Mouse (Mus musculus): ENCODE results near the gene Arih1. TPM values are rescaled to one million over a fixed set of nuclear protein-coding genes. Genes with fewer than 3 reads are reported as not detected.

Arih1 gene
- polyA plus RNA-seq (2012; ENCODE audit: insufficient read depth, insufficient read length, missing spikeins), result 38.9 and 39.7 TPM in 2 replicates

DNA sequence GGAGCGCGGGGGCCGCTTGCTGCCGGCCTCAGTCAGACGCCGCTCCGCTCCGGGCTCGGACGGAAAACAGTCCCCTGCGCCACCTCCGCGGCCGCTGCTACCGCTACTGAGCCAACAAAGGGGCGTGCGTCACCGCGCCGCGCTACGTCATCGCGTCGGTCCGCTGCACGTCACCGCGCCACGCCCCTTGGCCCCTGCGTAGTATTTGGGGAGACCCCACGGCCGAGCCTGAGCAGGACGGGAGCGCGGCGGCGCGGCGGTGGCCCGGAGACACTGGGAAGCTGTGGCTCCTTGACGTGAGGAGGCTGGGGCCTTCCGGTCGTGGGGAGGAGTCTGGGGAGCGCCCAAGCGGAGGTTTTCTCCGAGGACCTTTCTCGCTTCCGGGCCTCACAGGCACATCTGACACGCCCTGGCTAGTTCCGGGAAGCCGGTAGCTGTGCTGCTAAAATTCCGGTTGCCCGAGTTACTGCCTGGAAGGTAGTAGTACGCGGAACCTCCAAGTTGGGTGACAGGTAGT is at the start of gene Arih1:
Gene Arih1 (minus strand): TSS at position 70 of the 517 bp plus-strand sequence.
- H3K27ac ChIP-seq (replicated peaks; ENCODE audit: low read depth, low read length), result peak within 1 kb of the TSS; percentile 93
- peak within 1 kb of the TSS; percentile 95 for H3K4me3 ChIP-seq (ENCODE audit: insufficient read depth, low read depth, low read length)
- H3K4me1 ChIP-seq (ENCODE audit: control insufficient read depth, insufficient read depth, insufficient read length, low read length), result no peaks in the 10 kb centered on the region

DNA sequence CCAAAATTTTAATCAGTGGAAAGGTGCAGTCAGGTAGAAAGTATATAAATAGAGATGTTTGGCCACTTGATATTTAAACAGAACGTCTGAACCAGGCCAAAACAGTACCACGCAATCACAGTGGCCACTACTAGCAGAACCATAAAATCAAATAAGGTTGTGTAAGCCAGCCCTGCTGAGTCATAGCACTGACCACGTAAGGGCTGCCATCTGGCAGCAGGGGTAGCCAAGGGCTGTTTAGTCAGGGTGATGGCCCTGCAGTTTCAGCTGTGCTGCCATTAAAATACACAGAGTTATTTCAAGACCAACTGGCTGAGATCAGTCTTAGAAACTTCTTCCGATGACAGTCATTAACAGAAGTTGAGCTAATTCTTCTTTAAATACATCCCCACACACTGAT is 47.5 kb upstream of the Arih1 start:
- H3K27ac ChIP-seq (replicated peaks; ENCODE audit: low read depth, low read length), result no peak overlapping the region

DNA sequence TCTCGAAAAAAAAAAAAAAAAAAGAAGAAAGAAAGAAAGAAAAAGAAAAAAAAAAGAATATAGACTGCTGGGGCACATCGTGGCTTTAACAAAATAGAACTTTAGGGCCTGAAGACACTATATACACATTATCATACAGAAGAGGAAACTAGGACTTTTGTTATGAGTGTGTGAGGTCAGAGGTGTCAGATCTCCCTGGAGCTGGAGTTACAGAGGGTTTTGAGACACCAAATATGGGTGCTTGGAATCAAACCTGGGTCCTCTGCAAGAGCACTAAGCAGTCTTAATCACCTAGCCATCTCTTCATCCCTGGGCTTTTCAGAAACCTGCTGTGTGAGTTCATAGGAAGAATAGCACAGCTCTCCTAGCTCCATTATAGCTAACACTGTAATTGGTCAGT is 47.0 kb upstream of the Arih1 start:
- no peak overlapping the region for H3K4me3 ChIP-seq (ENCODE audit: insufficient read depth, low read depth, low read length)
- H3K27ac ChIP-seq (replicated peaks; ENCODE audit: low read depth, low read length), result no peak overlapping the region
- H3K4me1 ChIP-seq (ENCODE audit: control insufficient read depth, insufficient read depth, insufficient read length, low read length), result no peaks in the 10 kb centered on the region

More for the DNA sequence above, 47.5 kb upstream of the Arih1 start:
- H3K4me3 ChIP-seq (ENCODE audit: insufficient read depth, low read depth, low read length), result no peak overlapping the region
- H3K4me1 ChIP-seq (ENCODE audit: control insufficient read depth, insufficient read depth, insufficient read length, low read length), result no peaks in the 10 kb centered on the region

DNA sequence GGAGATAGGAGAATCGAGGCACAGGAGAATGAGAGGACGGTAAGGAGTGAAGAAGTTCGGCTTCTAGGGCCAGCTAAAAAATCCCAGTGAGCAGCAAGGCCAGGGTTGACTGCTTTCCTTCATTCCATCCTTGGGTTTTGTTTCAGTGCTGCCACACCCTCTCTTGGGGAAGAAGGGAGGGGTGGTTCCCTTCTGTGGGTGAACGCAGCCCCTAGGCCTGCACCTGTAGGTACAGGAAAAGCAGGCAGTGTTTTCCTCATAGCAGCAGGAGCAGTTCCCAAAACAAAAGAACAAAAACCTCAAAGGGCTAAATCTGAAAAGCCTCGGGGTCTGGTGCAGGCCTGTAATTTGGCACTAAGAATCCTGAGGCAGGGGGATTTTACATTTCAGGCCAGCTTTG is 45.2 kb upstream of the Arih1 start:
- no peak overlapping the region for H3K4me3 ChIP-seq (ENCODE audit: insufficient read depth, low read depth, low read length)
- no peaks in the 10 kb centered on the region for H3K4me1 ChIP-seq (ENCODE audit: control insufficient read depth, insufficient read depth, insufficient read length, low read length)
- H3K27ac ChIP-seq (replicated peaks; ENCODE audit: low read depth, low read length), result no peak overlapping the region

DNA sequence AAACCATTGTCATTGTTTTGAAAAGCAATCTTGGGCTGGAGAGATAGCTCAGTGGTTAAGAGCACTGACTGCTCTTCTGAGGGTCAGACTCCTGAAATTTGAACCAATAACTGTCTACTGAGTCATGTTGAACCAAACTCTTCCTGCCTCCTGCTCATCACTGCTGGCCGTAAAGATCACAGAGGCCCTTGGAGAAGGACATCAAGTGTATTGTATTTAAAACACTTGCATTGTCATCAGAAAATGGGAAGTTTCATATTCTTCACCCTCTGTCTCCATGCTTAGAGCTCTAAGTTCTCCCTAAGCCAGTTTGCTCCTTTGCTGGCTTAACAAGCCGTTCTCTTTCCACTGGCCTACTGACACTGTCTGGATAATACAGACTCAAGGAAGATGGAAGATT is 41.9 kb upstream of the Arih1 start:
- H3K27ac ChIP-seq (replicated peaks; ENCODE audit: low read depth, low read length), result no peak overlapping the region
- H3K4me3 ChIP-seq (ENCODE audit: insufficient read depth, low read depth, low read length), result no peak overlapping the region
- H3K4me1 ChIP-seq (ENCODE audit: control insufficient read depth, insufficient read depth, insufficient read length, low read length), result no peaks in the 10 kb centered on the region

DNA sequence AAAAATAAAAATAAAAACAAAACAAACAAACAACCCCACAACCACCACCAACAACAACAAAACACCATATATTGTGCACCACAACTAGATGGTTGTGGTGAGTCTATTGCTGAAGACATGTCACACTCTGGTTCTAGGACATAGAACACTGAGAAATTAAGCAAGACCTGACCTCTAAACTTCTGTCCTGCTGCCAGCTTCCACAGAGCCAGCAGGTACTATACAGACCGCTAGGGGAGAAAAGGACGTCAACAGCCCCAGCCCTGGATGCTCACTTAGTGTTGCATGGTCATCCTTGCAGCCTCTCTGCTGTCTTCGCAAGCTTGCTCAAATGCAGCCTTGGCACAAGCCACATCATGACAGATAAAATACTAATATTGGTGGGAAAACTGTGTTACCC is 41.2 kb upstream of the Arih1 start:
- H3K4me3 ChIP-seq (ENCODE audit: insufficient read depth, low read depth, low read length), result no peak overlapping the region
- H3K27ac ChIP-seq (replicated peaks; ENCODE audit: low read depth, low read length), result no peak overlapping the region

DNA sequence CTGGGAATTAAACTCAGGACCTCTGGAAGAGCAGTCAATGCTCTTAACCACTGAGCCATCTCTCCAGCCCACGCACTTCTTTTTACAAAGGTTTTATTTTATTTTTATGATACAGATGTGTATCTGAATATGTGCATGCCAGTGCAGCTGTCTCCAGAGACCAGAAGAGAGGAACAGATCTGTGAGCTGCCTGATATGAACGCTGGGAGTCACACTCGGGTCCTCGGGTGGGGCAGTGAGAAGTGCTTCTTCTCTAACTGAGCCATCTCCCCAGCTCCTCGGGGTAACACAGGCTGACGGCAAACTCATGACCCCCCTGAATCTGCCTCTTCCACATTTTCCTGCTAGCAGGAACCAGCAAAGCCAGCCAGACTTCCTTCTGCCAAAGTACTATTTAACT is 40.3 kb upstream of the Arih1 start:
- H3K4me1 ChIP-seq (ENCODE audit: control insufficient read depth, insufficient read depth, insufficient read length, low read length), result no peaks in the 10 kb centered on the region
- no peak overlapping the region for H3K27ac ChIP-seq (replicated peaks; ENCODE audit: low read depth, low read length)
- H3K4me3 ChIP-seq (ENCODE audit: insufficient read depth, low read depth, low read length), result no peak overlapping the region

More for the DNA sequence above, 41.2 kb upstream of the Arih1 start:
- H3K4me1 ChIP-seq (ENCODE audit: control insufficient read depth, insufficient read depth, insufficient read length, low read length), result no peaks in the 10 kb centered on the region

DNA sequence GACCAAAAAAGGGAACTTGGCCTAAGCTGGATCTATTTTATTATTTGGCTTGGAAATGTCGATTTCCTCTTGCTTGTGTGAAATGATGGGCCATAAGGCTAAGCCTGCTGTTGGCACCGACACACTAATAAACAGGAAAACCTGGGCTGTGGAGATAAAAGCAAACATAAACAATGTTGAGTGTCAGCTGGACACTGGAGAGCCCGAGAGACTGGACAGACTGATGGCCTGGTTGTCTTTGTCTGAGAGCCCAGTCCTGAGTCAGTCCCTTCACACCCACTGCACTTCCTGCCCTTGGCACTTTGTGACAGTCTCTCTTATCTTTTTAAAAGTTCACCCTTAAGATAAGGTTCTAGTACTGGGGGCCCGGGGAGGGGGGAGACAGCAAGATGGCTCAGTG is 36.5 kb upstream of the Arih1 start:
- Histone ChIP-seq H3K4me3 (ENCODE audit: insufficient read depth, low read depth, low read length) (no peak overlapping the region), H3K4me1 (ENCODE audit: control insufficient read depth, insufficient read depth, insufficient read length, low read length) (no peaks in the 10 kb centered on the region), H3K27ac (replicated peaks; ENCODE audit: low read depth, low read length) (no peak overlapping the region)

DNA sequence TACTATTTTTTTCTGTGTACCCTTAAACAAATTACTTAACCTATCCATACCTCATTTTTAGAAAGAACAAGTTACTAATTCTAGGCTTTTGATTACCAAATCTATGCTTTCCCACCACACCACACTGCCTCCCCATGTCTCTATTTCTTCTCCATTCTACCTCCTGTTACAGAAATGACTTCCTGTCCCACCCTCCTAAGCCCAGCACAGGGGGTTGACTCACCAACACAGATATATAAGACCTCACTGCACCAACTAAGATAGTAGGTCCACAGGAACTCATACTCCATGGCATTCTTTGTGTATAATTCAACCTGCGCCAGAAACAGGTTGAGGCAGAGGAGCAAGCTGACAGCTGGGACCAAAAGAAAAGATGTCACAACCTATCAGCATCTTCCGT is 33.0 kb upstream of the Arih1 start:
- Histone ChIP-seq H3K4me3 (ENCODE audit: insufficient read depth, low read depth, low read length) (no peak overlapping the region), H3K4me1 (ENCODE audit: control insufficient read depth, insufficient read depth, insufficient read length, low read length) (no peaks in the 10 kb centered on the region), H3K27ac (replicated peaks; ENCODE audit: low read depth, low read length) (no peak overlapping the region)

DNA sequence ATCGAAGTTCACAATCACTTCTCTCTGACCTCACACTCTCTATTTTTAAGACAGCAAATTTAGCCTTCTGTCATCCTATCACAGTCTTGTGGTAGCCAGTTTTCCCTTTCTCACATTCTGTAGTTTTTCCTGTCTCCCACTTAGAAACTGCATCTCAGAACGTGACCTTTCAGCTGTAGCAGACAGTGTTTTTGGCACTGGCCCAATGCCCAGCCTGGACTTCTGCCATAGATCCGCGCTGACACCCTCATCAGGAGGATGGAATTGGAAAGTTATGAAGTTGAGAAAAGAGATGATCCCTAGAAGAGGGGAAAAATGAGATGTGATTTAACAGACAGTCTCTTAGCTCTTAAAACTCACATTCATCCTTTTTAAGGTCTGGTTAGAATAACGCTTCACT is 32.6 kb upstream of the Arih1 start:
- no peak overlapping the region for H3K27ac ChIP-seq (replicated peaks; ENCODE audit: low read depth, low read length)
- no peak overlapping the region for H3K4me3 ChIP-seq (ENCODE audit: insufficient read depth, low read depth, low read length)

DNA sequence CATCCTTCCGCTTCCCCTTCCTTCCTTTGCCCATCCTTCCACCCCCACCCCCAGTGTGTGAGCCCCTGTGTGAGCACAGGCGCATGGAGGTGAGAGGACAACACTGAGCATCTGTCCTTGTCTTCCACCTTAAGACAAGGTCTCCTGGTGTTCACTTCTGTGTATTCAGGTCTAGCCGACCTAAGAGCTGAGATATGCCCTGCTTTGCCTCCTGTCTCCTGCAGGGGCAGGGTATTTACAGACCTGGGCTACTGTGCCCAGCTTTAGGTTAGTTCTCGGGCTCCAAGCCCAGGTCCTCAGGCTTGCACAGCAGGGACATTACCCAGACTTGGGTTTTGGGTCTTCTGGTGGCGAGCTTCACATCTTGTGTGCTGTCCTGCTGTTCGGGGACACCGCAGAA is 30.7 kb upstream of the Arih1 start:
- Histone ChIP-seq H3K4me1 (ENCODE audit: control insufficient read depth, insufficient read depth, insufficient read length, low read length) (no peaks in the 10 kb centered on the region), H3K27ac (replicated peaks; ENCODE audit: low read depth, low read length) (no peak overlapping the region), H3K4me3 (ENCODE audit: insufficient read depth, low read depth, low read length) (no peak overlapping the region)

More for the DNA sequence above, 32.6 kb upstream of the Arih1 start:
- no peaks in the 10 kb centered on the region for H3K4me1 ChIP-seq (ENCODE audit: control insufficient read depth, insufficient read depth, insufficient read length, low read length)

DNA sequence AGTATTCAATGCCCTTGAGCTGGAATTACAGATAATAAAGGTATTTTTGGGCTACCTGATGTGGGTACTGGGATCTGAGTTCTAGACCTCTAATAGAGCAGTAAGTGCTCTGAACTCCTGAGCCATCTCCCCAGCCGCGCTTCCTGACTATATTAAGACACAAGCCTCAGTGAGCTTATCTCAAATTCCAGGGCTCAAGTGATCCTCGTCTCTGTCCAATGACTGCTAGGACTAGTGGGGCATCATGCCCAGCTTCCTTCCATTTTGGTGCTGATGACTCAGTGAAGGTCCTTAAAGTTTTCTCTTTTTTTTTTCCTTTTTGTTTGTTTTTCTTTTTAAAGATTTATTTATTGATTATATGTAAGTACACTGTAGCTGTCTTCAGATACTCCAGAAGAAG is 28.7 kb upstream of the Arih1 start:
- Histone ChIP-seq H3K27ac (replicated peaks; ENCODE audit: low read depth, low read length) (no peak overlapping the region), H3K4me1 (ENCODE audit: control insufficient read depth, insufficient read depth, insufficient read length, low read length) (no peaks in the 10 kb centered on the region), H3K4me3 (ENCODE audit: insufficient read depth, low read depth, low read length) (no peak overlapping the region)

DNA sequence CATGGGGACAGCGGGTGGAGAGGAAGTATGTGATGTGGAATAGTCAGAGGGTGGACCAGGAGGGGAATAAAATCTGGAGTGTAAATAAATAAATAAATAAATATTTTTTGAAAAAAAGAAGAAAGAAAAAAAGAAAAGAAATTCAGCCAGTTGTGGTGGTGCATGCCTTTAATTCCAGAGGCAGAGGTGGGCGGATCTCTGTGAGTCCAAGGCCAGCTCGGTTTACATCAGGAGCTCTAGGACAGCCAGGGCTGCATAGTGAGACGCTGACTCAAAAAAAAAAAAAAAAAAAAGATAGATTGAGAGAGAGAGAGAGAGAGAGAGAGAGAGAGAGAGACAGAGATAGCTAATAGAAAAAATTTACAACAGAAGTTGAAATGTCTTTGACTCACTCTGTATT is 26.0 kb upstream of the Arih1 start:
- Histone ChIP-seq H3K27ac (replicated peaks; ENCODE audit: low read depth, low read length) (no peak overlapping the region), H3K4me1 (ENCODE audit: control insufficient read depth, insufficient read depth, insufficient read length, low read length) (no peaks in the 10 kb centered on the region)

DNA sequence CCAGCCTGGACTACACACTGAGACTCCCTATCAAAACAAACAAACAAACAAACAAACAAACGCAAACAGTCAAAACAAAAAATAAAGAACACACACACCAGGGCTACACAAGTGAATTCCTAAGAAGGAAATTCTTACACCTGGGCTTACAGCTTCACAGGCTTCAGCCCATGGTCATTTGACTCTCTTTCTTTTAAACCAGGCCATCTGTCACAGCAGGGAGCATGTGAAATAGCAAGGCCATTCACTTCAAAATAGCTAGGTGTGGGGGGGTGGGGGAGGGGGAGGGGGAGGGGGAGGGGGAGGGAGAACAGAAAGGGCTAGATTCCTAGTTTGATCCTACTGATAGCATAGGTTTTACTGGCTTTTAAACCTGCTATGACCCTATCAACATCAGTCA is 21.7 kb upstream of the Arih1 start:
- Histone ChIP-seq H3K27ac (replicated peaks; ENCODE audit: low read depth, low read length) (no peak overlapping the region), H3K4me1 (ENCODE audit: control insufficient read depth, insufficient read depth, insufficient read length, low read length) (no peaks in the 10 kb centered on the region), H3K4me3 (ENCODE audit: insufficient read depth, low read depth, low read length) (no peak overlapping the region)

More for the DNA sequence above, 26.0 kb upstream of the Arih1 start:
- no peak overlapping the region for H3K4me3 ChIP-seq (ENCODE audit: insufficient read depth, low read depth, low read length)

DNA sequence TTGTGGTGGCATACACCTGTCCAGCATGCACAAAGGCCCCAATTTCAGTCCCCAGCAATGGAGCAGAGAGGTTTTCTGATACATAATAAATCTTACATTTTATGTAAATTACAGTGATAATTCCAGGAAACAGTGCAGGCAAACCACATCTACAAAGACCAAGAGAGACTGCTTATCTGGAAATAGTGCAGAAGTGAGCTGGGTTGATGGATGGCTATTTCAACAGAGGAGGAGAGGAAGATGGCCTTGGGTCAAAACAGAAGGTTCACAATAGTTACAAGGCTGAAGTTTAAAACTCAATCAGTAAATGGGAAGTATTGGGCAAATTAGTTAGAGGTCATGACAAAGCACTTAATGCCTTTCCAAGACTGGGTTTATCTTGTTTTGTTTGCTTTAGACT is 913 bp upstream of the Arih1 start:
- Histone ChIP-seq H3K27ac (replicated peaks; ENCODE audit: low read depth, low read length) (peak overlapping the region; percentile 74), H3K4me3 (ENCODE audit: insufficient read depth, low read depth, low read length) (peak overlapping the region; percentile 95), H3K4me1 (ENCODE audit: control insufficient read depth, insufficient read depth, insufficient read length, low read length) (no peaks in the 10 kb centered on the region)

DNA sequence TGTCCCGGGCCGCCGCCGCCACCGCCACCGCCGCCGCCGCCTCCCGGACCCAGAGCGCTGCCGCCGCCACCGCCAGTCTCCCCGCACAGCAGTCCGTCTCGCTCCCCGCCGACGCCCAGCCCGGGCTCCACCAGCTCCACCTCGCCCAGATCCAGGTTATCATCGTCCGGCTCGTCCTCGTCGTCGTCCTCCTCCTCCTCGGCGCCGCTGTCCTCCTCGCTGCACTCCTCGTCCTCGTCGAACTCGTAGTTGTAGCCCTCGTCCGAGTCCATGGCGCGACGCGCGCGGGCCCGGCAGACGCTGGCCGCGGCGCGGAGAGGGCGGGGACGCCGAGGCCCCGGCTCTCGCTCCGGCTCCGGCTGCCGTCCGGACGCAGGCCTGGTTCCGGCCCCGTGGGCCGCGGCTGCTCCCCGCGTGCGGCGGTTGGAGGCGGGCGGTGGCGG is 321 bp downstream of the Arih1 start:
- H3K27ac ChIP-seq (replicated peaks; ENCODE audit: low read depth, low read length), result peak overlapping the region; percentile 93
- H3K4me1 ChIP-seq (ENCODE audit: control insufficient read depth, insufficient read depth, insufficient read length, low read length), result no peaks in the 10 kb centered on the region
- H3K4me3 ChIP-seq (ENCODE audit: insufficient read depth, low read depth, low read length), result peak overlapping the region; percentile 95

Data from brown adipose tissue, adult 24 weeks (tissue).